Mouse (Mus musculus) thymus, postnatal 25 days (tissue): ENCODE measurements around the gene Tom1l2.

ENCODE experiments used
- DNase-seq: peaks from one replicate; pipeline ENCODE4 v3.0.0; 2022

Tom1l2 gene

DNA sequence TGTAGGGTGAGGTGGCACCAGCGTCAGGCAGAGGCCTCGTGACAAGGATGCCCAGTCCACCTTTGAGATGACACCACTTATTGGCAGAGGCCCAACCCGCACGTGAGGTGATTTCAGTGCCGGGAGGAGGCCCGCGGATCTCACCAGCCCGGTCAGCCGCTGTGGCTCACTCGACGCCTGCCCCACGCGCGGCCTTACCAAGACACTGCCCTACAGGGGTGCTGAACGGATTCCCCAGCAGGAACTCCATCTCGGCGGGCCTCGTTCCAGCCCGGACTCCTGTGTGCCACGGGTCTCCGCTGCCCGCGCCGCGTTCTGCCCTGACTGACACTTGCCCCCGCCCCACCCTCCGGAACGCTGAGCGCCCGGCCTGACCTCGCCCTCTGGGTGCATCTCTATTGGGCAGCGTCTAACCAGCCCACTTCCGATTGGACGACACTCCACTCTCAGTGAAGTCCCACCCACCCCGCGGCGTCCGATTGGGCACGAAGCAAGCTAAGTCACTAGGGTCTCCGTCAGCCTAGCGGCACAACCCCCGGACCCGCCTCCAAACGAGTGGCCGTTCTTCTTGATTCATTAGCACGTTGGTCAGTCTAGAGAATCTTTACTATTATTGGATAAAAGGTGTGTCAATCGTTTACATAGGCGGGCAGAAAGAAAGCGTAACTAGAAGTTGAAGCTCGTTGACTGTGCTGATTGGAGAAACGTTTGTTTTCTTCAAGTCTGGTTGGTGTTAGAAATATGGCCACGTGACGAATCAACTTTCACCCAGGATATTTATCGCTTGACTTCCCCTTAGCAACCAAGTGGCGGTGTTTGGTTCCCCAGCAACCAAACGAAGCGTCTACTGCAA, at the start of gene Tom1l2, which contains the start of gene Drc3:
Gene Tom1l2, minus strand, starts transcription at position 347 of the 853 bp plus-strand sequence.
Gene Drc3, plus strand, starts transcription at position 771 of the 853 bp plus-strand sequence.
- DNase-seq: peak; percentile 97

DNA sequence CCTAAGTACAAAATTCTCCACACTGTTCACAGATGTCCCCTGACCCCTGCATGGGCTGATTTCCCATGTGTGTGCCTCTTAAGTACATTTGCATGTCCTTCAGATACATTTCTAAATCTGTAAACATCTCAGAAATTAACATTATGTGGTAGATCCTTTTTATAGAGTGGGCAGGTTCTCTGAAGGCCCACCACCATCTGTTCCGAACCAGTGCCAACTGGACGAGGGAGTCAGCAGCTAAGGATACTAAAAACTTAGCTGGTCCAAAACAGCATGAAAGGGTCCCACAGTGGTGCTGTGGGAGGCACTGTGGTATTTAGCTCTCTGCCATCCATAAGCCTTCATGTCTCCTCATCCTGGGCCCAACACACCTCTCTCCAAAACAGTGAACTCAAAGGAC, 44.5 kb upstream of the Tom1l2 start:
- no peak for DNase-seq

DNA sequence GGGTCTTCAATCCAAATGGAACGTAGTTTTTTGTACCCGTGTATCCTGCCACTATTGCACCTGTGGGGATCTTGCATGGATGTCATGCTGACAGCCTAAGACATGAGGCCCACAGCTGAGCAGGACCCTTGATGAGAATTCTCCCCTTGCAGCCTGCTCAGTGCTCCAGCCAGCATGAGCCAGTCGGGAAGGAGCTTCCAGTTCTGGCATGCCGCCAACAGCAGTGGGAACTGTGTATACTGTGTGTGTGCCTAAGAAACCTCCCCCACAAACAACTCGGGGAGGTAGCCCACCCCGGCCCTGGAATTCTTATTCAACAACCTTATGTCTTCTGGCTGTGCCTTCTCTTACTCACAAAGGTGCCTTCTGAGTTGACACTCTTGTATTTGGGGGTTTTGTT, 43.8 kb upstream of the Tom1l2 start:
- no peak for DNase-seq

DNA sequence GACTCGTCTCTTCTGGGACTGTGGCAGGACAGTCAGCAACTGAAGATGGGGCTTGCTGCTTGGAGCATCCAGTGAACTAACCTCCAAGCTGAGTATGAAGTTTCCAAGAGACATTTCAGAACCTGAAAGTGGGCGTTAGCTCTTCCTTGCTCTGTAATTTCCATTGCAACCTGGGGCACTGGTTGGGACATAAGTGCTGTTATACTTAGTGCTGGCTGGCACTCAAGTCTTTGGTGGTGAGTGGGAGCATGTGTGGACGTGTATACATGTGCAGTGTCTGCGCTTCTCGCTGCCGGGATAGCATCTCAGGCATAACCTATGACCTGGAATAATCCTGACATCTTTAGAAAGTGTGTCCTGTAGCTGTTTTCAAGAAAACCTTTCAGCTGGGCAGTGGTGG, 38.6 kb upstream of the Tom1l2 start:
- no peak for DNase-seq

DNA sequence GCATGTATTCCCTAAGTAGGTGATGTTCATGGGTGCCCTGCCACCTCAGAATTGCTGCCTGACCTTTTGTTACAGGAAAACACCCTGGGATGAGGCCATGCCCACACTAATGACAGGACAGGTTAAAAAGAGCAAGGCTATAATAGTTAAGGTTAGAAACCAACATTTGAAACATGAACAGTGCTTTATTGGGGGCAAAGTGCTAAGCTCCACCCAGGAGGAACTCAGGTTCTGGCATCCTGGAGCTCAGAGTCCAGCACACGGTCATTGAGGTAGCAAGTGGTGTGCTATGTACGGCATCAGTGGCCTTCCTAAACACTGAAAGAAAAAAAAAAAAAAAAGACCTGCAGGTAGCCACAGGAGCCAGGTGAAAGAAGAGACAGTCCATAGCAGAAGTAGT, 35.2 kb upstream of the Tom1l2 start:
- DNase-seq: no peak

GRCm38 (mm10) chr11:60385946-60386345, 33.2 kb upstream of the Tom1l2 start:
- DNase-seq: no peak

DNA sequence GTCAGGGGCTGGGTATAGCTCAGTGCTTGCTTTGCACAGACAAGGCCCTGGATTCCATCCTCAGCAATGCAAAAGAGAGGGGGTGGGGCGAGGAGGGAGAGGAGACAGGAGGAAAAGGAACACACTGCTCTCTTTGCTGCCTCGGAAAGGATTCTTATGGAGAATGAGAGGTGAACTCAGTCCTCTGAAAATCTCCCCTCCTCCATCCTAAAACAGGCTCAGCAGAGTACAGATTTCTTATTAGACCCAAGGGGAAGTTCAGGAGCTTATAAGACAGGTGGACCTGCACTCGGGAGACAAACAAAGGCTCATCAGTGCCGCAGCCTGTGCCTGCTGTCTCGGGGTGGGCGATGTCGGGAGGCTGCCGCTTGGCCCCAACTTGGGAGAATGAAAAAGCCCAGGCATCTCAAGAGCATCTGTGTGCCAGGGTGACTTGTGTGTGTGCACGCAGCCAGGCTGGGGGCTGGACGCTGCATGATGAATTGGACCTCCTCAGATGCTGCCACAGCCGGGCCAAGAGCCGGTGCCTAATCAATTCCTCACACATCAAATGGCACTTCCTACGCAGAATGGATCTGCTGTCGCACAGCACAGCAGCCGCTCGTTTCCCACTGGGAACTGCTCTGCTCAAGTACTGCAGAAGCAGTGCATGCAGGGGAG, 32.2 kb upstream of the Tom1l2 start:
- DNase-seq: no peak

- DNase-seq: no peak
Observed at GRCm38 (mm10) chr11:60383518-60383917, 30.8 kb upstream of the Tom1l2 start.

DNA sequence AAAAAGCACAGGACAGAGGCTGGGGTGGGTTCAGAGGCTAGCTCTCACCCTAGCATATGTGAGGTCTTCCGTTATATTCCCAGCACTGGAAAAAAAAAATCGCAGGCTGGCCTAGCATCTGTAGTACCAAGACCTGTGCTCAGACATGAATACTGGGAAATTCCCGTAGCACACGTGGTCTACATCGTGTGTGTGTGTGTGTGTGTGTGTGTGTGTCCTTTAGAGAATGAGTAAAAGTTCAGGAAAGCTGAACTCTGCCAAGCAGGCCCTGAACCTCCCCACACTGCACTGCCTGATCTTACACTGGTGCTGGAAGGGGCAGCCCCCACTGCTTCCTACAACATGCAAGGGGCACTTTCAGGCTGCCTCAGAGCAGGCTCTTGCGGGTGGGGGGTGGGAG, 21.8 kb upstream of the Tom1l2 start:
- DNase-seq: no peak

DNA sequence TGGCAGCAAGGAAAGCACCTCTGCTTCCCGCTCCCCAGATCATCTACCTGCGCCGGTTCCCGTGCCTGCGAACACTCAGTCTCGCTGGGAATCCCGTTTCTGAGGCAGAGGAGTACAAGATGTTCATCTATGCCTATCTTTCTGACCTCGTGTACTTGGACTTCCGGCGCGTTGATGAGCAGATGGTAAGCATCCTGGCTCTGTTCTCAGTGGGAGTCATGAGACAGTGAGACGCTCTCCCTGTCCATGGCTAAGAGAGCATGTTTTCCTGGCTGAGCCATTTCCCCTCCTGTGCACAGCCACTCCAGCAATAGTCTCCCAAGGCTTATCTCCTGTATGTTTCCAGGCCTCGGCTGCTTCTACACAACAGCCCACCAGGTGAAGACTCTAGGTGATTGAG, 17.7 kb upstream of the Tom1l2 start:
- no peak for DNase-seq

DNA sequence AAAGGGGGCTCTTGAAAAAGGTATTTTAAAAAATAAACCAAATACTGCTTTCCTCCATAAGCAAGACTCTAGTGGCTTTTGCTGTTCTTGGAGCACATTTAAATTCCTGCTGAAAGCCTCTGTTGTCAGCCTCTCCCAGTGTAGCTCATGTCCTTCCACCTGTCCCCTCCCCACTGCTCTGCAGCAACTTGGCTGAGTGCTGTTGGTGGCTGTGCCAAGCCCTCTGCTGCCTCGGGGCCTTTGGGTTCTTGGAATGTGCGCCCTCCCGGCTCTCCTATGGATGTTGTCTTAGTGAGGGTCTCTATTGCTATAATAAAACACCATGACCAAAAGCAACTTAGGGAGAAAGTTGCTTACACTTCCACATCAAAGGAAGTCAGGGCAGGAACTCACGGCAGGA, 16.7 kb upstream of the Tom1l2 start:
- DNase-seq: no peak

DNA sequence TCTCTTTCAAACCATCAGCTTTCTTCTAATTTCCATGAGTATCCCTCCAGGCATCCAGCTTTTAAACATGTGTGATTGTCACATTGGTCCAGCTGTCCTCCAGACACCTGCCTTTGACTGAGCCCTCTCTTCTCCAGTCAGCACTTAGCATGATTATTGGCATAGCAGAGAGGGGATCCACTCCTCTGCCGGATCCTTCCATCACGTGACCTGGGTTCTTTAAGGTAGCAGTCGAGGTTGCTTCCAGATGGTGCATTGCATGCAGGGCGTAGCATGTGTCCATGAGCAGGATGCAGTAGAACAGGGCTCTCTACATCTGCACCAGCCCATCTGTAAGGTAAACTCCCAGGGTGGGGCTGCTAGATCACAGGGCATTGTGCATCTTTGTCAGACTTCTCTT, 16.2 kb upstream of the Tom1l2 start:
- no peak for DNase-seq

GRCm38 (mm10) chr11:60367256-60367655, 14.6 kb upstream of the Tom1l2 start:
- DNase-seq: no peak

GRCm38 (mm10) chr11:60366239-60367019, 13.7 kb upstream of the Tom1l2 start:
- DNase-seq: no peak

DNA sequence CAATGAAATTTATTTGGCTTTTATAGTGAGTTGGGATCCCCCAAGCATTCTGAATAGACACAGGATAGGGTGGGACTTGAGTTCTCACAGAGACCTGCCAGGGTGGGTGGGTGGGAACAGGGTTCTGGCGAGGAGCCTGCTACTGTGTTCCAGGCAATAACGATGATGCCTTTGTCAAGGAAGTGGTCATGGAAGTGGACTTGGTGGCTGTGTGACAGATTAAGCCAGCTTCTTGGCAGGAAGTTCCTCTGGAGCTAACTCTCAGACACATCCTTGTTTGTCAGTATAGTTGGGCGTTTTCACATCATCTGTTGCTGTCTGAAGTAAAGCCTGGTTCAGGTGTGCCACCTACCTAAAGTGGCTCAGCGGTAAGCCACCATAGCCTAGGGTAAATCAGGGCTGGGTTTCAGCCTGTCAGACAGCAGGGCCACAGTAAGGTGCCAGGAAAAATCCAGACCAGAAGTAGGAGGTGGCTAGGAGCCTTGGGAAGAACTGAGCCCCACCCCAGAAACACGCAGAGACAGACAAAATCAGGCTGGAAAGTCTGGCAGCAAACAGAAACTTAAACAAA, 8.0 kb upstream of the Tom1l2 start:
- DNase-seq: no peak

GRCm38 (mm10) chr11:60359936-60360335, 7.2 kb upstream of the Tom1l2 start:
- no peak for DNase-seq

- no peak for DNase-seq
Observed at GRCm38 (mm10) chr11:60359138-60359537, 6.4 kb upstream of the Tom1l2 start.

DNA sequence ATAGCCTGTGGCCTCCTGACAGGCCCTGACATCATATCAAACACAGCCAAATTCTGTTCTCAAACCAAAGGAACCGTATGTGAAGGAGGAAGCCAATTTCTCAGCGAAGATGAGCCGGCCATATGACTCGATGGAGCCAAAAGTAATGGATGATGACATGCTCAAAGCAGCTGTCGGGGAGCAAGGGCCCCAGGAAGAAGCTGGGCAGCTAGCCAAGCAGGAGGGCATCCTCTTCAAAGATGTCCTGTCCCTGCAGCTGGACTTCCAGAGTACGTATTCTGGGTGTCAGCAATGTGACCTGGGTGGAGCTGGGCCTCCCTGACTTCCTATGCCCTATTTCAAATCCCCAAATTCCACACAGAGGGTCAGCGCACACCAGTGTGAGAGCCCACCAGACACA, 5.8 kb upstream of the Tom1l2 start:
- no peak for DNase-seq

GRCm38 (mm10) chr11:60357116-60357515, 4.4 kb upstream of the Tom1l2 start:
- no peak for DNase-seq

- no peak for DNase-seq
Observed at GRCm38 (mm10) chr11:60355952-60356351, 3.2 kb upstream of the Tom1l2 start.

DNA sequence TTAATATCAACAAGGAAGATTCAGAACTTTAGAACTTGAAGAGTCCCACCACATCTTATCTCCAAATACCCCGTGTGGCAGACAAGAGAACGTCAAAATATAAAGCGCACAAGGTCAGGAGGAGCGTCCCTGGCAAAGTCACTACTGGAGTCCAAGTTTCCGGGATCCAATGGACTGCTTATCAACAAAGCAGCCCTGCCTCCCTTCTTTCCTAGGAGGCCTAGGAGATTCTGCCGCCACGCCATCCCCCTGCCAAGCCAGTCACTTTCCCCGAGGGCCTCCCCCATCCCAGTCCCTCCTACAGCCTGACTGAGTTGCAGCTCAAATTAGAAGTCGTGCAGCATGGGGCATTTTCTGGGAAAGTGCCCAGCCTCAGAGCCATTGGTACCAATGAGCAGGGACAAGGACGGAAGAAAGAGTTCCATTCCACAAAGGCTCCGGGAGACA, 757 bp downstream of the Tom1l2 start:
- no peak for DNase-seq

DNA sequence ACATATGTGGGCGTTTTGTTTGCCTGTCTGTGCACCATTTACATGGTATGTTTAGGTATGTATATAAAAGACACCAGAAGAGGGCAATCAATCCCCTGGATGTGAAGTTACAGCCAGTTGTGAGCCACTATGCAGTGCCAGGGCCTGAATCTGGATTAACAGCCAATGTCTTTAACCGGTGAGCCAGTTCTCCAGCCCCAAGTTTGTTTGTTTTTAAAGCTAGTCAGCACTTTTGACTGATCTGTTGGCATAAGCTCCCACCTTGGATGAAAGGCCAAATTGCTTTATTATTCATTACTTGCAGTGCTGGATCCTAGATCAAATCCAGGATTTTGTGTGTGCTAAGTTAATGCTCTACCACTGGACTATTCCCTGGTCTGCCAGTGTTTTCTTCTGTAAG, 1.3 kb downstream of the Tom1l2 start:
- DNase-seq: no peak

- no peak for DNase-seq
Observed at GRCm38 (mm10) chr11:60346537-60346936, 6.2 kb downstream of the Tom1l2 start.
